21 mouse cellular contexts compared by ENCODE assay signal in the genomic region with DNA sequence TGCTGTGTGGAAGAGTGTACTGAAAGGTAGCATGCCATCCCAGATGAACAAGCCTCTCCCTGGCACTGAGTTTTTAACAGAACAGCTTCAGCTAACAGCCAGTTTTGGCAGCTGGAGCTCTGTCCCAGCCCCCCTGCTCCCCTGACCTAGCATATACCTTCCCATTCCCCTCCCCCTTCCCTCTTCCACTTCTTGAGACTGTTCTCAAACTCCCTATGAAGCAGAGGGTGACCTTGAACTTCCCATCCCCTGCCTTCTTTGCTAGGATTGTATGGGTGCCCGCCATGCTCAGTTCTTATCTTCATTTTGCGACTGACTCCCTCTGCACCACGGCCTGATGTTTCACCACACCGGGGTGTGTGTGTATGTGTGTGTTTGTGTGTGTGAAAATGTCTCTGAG.
DNase-seq lines count a peak whose midpoint lies in the region; ATAC-seq and TF ChIP-seq lines count a peak whose summit lies in the region.
"Had no signal": no experiment of that assay in that cellular context is flagged by ENCODE, and none has a peak within 500 bp of the region (broad histone marks: within the 10 kb centered on the region; RNA-seq: fewer than 3 reads in every experiment).

No protein-coding gene starts in this region.

- H3K4me3 ChIP-seq in intestine, embryonic 15.5 days (replicated peaks) = no peak overlapping the region
- no peak overlapping the region for H3K4me3 ChIP-seq in intestine, postnatal 0 days (ENCODE audit: low read depth, low read length)
- no peak overlapping the region for H3K4me3 ChIP-seq in lung, embryonic 16.5 days (ENCODE audit: low read length)
- H3K4me3 ChIP-seq in stomach, embryonic 16.5 days (replicated peaks; ENCODE audit: low read length) = no peak overlapping the region
- H3K4me3 ChIP-seq: embryonic facial prominence, embryonic 13.5 days; erythroblast, embryonic 14.5 days; heart, adult 2 months; hindbrain, embryonic 15.5 days; liver, embryonic 13.5 days had no signal

- no peak overlapping the region for H3K27ac ChIP-seq in intestine, embryonic 15.5 days
- no peak overlapping the region for H3K27ac ChIP-seq in intestine, postnatal 0 days (ENCODE audit: low read depth, low read length)
- H3K27ac ChIP-seq in lung, embryonic 16.5 days (ENCODE audit: low read length) = peak overlapping the region; percentile 6; the same call in 1 of the 2 replicates
- peak overlapping the region; percentile 36; the same call in 1 of the 2 replicates for H3K27ac ChIP-seq in stomach, embryonic 16.5 days (ENCODE audit: low read length)
- H3K27ac ChIP-seq: embryonic facial prominence, embryonic 13.5 days; heart, adult 2 months; hindbrain, embryonic 15.5 days; liver, embryonic 13.5 days; macrophage had no signal

- no peak for TF ChIP-seq CTCF in intestine, postnatal 0 days (IDR thresholded peaks at IDR 0.05; ENCODE audit: low read depth)

- peak; percentile 7 for DNase-seq in embryo, embryonic 11 days
- no peak for DNase-seq in embryo, embryonic 10.5 days (ENCODE audit: low spot score)
- no peak for DNase-seq in lung, postnatal 25 days (ENCODE audit: low spot score)
- DNase-seq in heart, adult 9 months (ENCODE audit: low spot score in 2 of 2) = no peak
- DNase-seq: adrenal gland, adult 8-10 months; cerebellum, adult 11-12 months; cerebellum, postnatal 10 days; gastrocnemius, postnatal 25 days; heart, adult 2 months; layer of hippocampus, postnatal 36 days; liver, embryonic 13.5 days; lung, adult 2 months; thymus, postnatal 25 days had no signal

- H3K9ac ChIP-seq in intestine, embryonic 15.5 days = no peak overlapping the region
- H3K9ac ChIP-seq in intestine, postnatal 0 days (ENCODE audit: low read depth, low read length) = no peak overlapping the region
- no peak overlapping the region for H3K9ac ChIP-seq in lung, embryonic 16.5 days (ENCODE audit: low read length)
- H3K9ac ChIP-seq in stomach, embryonic 16.5 days (ENCODE audit: low read length) = no peak overlapping the region
- H3K9ac ChIP-seq: embryonic facial prominence, embryonic 13.5 days; hindbrain, embryonic 15.5 days; liver, embryonic 13.5 days had no signal

- no peaks in the 10 kb centered on the region for H3K9me3 ChIP-seq in intestine, embryonic 15.5 days
- H3K9me3 ChIP-seq in intestine, postnatal 0 days (ENCODE audit: control insufficient read depth) = no peaks in the 10 kb centered on the region
- H3K9me3 ChIP-seq in lung, embryonic 16.5 days (ENCODE audit: control insufficient read depth, low read length) = no peaks in the 10 kb centered on the region
- no peaks in the 10 kb centered on the region for H3K9me3 ChIP-seq in stomach, embryonic 16.5 days (replicated peaks; ENCODE audit: control insufficient read depth, low read length)
- H3K9me3 ChIP-seq: embryonic facial prominence, embryonic 13.5 days; hindbrain, embryonic 15.5 days; liver, embryonic 13.5 days had no signal

- ATAC-seq in intestine, embryonic 15.5 days = peak; percentile 3; the same call in 1 of the 2 replicates
- ATAC-seq in intestine, postnatal 0 days = no peak
- no peak for ATAC-seq in lung, embryonic 16.5 days (ENCODE audit: low read depth)
- no peak for ATAC-seq in stomach, embryonic 16.5 days (ENCODE audit: insufficient read depth, low FRiP score)

- H3K4me2 ChIP-seq in intestine, embryonic 15.5 days (replicated peaks) = no peak overlapping the region; the same call in 1 of the 2 replicates
- no peak overlapping the region for H3K4me2 ChIP-seq in intestine, postnatal 0 days (replicated peaks; ENCODE audit: low read depth)
- no peak overlapping the region for H3K4me2 ChIP-seq in lung, embryonic 16.5 days (ENCODE audit: low read depth, low read length)
- no peak overlapping the region for H3K4me2 ChIP-seq in stomach, embryonic 16.5 days (ENCODE audit: low read depth, low read length)
- H3K4me2 ChIP-seq: embryonic facial prominence, embryonic 13.5 days; hindbrain, embryonic 15.5 days; liver, embryonic 13.5 days had no signal

- no peaks in the 10 kb centered on the region for H3K36me3 ChIP-seq in intestine, embryonic 15.5 days
- H3K36me3 ChIP-seq in intestine, postnatal 0 days (ENCODE audit: control insufficient read depth, insufficient read depth) = no peaks in the 10 kb centered on the region
- no peaks in the 10 kb centered on the region for H3K36me3 ChIP-seq in lung, embryonic 16.5 days (ENCODE audit: control insufficient read depth, insufficient read depth, low read length)
- no peaks in the 10 kb centered on the region for H3K36me3 ChIP-seq in stomach, embryonic 16.5 days (ENCODE audit: control insufficient read depth, insufficient read depth, low read length)
- H3K36me3 ChIP-seq: embryonic facial prominence, embryonic 13.5 days; hindbrain, embryonic 15.5 days; liver, embryonic 13.5 days had no signal

- peaks cover 20% of the 10 kb centered on the region for H3K4me1 ChIP-seq in intestine, embryonic 15.5 days (replicated peaks)
- H3K4me1 ChIP-seq in intestine, postnatal 0 days (replicated peaks; ENCODE audit: control insufficient read depth, insufficient read depth, low read length) = peaks cover 13% of the 10 kb centered on the region
- H3K4me1 ChIP-seq in lung, embryonic 16.5 days (replicated peaks; ENCODE audit: control insufficient read depth, insufficient read depth, low read length) = peaks cover 28% of the 10 kb centered on the region
- H3K4me1 ChIP-seq in stomach, embryonic 16.5 days (ENCODE audit: control insufficient read depth, insufficient read depth, low read length) = peaks cover 25% of the 10 kb centered on the region

- 51% methylated on average over 4 of the region's 4 CpGs for WGBS in intestine, embryonic 15.5 days
- WGBS in intestine, postnatal 0 days = 48% methylated on average over 4 of the region's 4 CpGs
- WGBS in lung, embryonic 16.5 days = 49% methylated on average over 4 of the region's 4 CpGs
- 46% methylated on average over 4 of the region's 4 CpGs for WGBS in stomach, embryonic 16.5 days

- no peaks in the 10 kb centered on the region for H3K27me3 ChIP-seq in intestine, embryonic 15.5 days (replicated peaks)
- H3K27me3 ChIP-seq in intestine, postnatal 0 days (replicated peaks; ENCODE audit: control insufficient read depth, insufficient read depth, low read length) = no peaks in the 10 kb centered on the region
- no peaks in the 10 kb centered on the region for H3K27me3 ChIP-seq in lung, embryonic 16.5 days (ENCODE audit: control insufficient read depth, insufficient read depth, low read depth, low read length)
- H3K27me3 ChIP-seq in stomach, embryonic 16.5 days (ENCODE audit: control insufficient read depth, insufficient read depth, low read length) = no peaks in the 10 kb centered on the region
- H3K27me3 ChIP-seq: hindbrain, embryonic 15.5 days; liver, embryonic 13.5 days had no signal

Comparison
In these comparisons a context has a peak if more than half of its experiments do, and no peak if none do; other contexts are left out.
1. H3K27ac ChIP-seq: peak in lung, embryonic 16.5 days (single experiment) and stomach, embryonic 16.5 days (single experiment); none in intestine, embryonic 15.5 days (single experiment) and intestine, postnatal 0 days (single experiment).